Mouse (Mus musculus): ENCODE measurements at regions not wholly inside any gene's neighbourhood (a gene's known extent, or its start where the extent isn't known, plus 50 kb on each side); places are given as distances from the start of the nearest gene placed in this dataset.

- no peak for DNase-seq (ENCODE audit: low read depth in 3 of 3, low spot score in 3 of 3)
- Histone ChIP-seq H3K9me3 (ENCODE audit: control insufficient read depth, low read length) (no peaks in the 10 kb centered on the region), H3K36me3 (replicated peaks; ENCODE audit: control insufficient read depth, insufficient read depth, low read depth) (no peaks in the 10 kb centered on the region), H3K4me2 (ENCODE audit: low read depth) (no peak overlapping the region), H3K4me3 (ENCODE audit: insufficient read depth in 1 of 2, low read depth in 2 of 2, low read length in 2 of 2) (no peak overlapping the region), H3K9ac (replicated peaks) (no peak overlapping the region), H3K27ac (no peak overlapping the region), H3K4me1 (replicated peaks; ENCODE audit: control insufficient read depth in 2 of 2, insufficient read depth in 2 of 2, low read length in 1 of 2) (no peaks in the 10 kb centered on the region), H3K27me3 (ENCODE audit: control insufficient read depth, insufficient read depth, low read length) (no peaks in the 10 kb centered on the region)
- no peak for ATAC-seq (ENCODE audit: insufficient read depth)
- TF ChIP-seq CTCF (IDR thresholded peaks at IDR 0.05; ENCODE audit: low read depth): no peak
- TF ChIP-seq EP300 (IDR thresholded peaks at IDR 0.05; ENCODE audit: low read depth): no peak
- WGBS (ENCODE audit: insufficient replicate concordance): 61% methylated on average over 4 of the region's 4 CpGs
Observed at GRCm38 (mm10) chr16:85951628-85952027, 50.0 kb upstream of the Adamts5 start.

All from liver, embryonic 14.5 days (tissue).